Mouse (Mus musculus) limb, embryonic 10.5 days (tissue): ENCODE measurements around the gene Mthfd1. TPM values are rescaled to one million over a fixed set of nuclear protein-coding genes. Genes with fewer than 3 reads are reported as not detected.

Experiments
- DNase-seq: peaks from one replicate; pipeline ENCODE4 v3.0.0-alpha.2; 2017; ENCODE audit warnings: low spot score
- H3K27ac ChIP-seq: fragments of 300-500 bp; sonication (generic); 2 replicates; pipeline ENCODE4 v1.5.1; 2016; ENCODE audit warnings: mild to moderate bottlenecking
- H3K27me3 ChIP-seq: fragments of 300-500 bp; sonication (generic); 2 replicates; pipeline ENCODE4 v1.6.1; 2016; ENCODE audit warnings: low read depth, mild to moderate bottlenecking; ENCODE audit not compliant: poor library complexity, severe bottlenecking
- H3K36me3 ChIP-seq: fragments of 300-500 bp; sonication (generic); 2 replicates; pipeline ENCODE4 v1.6.1; 2016; ENCODE audit warnings: mild to moderate bottlenecking, moderate library complexity
- H3K4me1 ChIP-seq: fragments of 300-500 bp; sonication (generic); 2 replicates; pipeline ENCODE4 v1.6.1; 2016
- H3K4me3 ChIP-seq: fragments of 300-500 bp; sonication (generic); 2 replicates; pipeline ENCODE4 v1.5.1; 2016; ENCODE audit warnings: mild to moderate bottlenecking, moderate library complexity
- H3K9me3 ChIP-seq: fragments of 300-500 bp; sonication (generic); replicated peaks from 2 replicates; pipeline ENCODE4 v1.6.1; 2016; ENCODE audit warnings: mild to moderate bottlenecking
- WGBS: fragments of 180-500 bp; shearing (Covaris S2); methylation state at CpG from one replicate; pipeline ENCODE4 v1.1.7; 2016; 5-methylcytosine and 5-hydroxymethylcytosine counted together
- polyA plus RNA-seq: library from polyadenylated mRNA; unstranded; fragments of >200 nt; fragmentation: Nextera tagmentation; extraction: Ambion mirVana; gene quantifications from 2 replicates; pipeline ENCODE4 v1.2.1, GENCODE M21; 2016

The Mthfd1 gene
- polyA plus RNA-seq, 1 experiment from 2014 or later = 100 TPM

- Histone ChIP-seq H3K27me3 (no peaks in the 10 kb centered on the region), H3K4me3 (no peak overlapping the region), H3K36me3 (peaks cover 89% of the 10 kb centered on the region), H3K27ac (no peak overlapping the region), H3K9me3 (no peaks in the 10 kb centered on the region), H3K4me1 (no peaks in the 10 kb centered on the region)
- WGBS = 92% methylated on average over 2 of the region's 2 CpGs
- no peak for DNase-seq
Observed at GRCm38 (mm10) chr12:76290271-76290670, 35.2 kb downstream of the Mthfd1 start.

GRCm38 (mm10) chr12:76293192-76293591 is 38.1 kb downstream of the Mthfd1 start:
- H3K4me1 ChIP-seq = no peaks in the 10 kb centered on the region
- 65% methylated on average over 7 of the region's 7 CpGs for WGBS
- peaks cover 97% of the 10 kb centered on the region for H3K36me3 ChIP-seq

DNA sequence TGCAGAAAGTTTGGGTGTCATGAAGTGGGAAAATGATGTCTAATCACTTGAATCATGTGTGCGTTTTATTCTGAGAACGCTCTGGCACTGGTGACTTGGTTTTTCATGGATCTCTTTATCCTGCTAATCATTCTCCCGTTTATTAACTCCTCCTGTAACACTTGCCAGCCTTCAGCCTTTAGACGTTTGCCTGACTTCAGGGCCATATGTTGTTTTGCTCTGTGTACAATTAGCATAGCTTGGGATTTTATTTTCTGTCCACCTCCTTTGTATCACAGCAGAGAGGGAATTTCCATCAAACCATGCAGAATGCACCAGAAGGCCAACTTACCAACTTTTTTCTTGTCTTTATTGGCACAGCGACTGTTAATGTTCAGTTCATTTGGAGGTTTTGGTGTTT is 42.7 kb downstream of the Mthfd1 start:
- Histone ChIP-seq H3K9me3 (no peaks in the 10 kb centered on the region), H3K36me3 (peaks cover 99% of the 10 kb centered on the region), H3K27ac (no peak overlapping the region), H3K27me3 (no peaks in the 10 kb centered on the region), H3K4me1 (no peaks in the 10 kb centered on the region), H3K4me3 (no peak overlapping the region)
- WGBS = 88% methylated on average over 5 of the region's 5 CpGs
- DNase-seq = no peak

More at GRCm38 (mm10) chr12:76293192-76293591, 38.1 kb downstream of the Mthfd1 start:
- H3K9me3 ChIP-seq = no peaks in the 10 kb centered on the region
- no peaks in the 10 kb centered on the region for H3K27me3 ChIP-seq
- no peak overlapping the region for H3K4me3 ChIP-seq
- DNase-seq = peak; percentile 80
- no peak overlapping the region for H3K27ac ChIP-seq

DNA sequence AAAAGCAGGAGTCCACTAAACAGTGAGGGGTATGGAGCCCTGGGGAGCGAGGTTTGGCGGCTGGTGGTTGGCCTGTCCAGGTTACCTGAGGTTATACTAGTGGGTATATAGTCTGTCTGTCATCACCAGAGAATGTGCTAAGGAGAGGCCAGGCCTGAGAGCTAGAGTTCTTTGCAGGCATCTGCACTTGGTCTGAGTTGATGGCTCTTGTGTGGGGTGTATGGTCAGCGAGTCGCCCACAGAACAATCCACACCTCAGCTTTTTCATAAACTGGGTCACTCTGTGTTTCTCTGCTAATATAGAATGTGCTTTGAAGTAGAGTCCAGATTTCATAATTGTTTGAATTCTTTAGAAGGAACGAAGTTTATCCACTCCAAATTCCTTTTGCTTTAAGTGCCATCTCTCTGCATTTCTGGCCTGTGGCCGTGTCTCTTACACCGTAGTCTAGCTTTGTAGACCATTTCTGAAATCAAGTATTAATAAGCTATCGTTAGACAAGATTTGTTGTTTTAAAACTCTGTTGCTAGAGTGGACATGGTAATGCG is 44.3 kb downstream of the Mthfd1 start:
- peaks cover 99% of the 10 kb centered on the region for H3K36me3 ChIP-seq
- DNase-seq = no peak

DNA sequence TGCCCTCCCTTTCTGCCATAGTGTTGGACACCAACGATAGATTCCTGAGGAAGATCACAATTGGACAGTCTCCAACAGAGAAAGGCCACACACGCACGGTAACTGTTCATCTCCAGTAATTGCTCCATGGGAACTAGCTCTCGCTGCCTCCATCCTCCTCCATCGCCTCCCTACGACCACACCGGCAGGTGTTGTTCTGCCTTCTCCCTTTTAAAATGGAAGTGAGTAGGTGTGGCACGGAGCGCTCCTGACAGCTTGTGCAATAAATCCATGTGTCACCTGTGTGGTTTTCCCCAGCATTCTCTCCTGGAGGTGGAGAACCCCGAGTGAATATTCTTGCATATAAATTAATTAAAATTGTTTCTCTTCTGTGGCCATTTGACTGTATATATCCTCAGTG is 45.3 kb downstream of the Mthfd1 start:
- no peaks in the 10 kb centered on the region for H3K9me3 ChIP-seq
- H3K27ac ChIP-seq = no peak overlapping the region
- no peaks in the 10 kb centered on the region for H3K27me3 ChIP-seq
- peaks cover 99% of the 10 kb centered on the region for H3K36me3 ChIP-seq
- 95% methylated on average over 10 of the region's 10 CpGs for WGBS
- H3K4me1 ChIP-seq = no peaks in the 10 kb centered on the region
- DNase-seq = no peak
- no peak overlapping the region for H3K4me3 ChIP-seq

More for the DNA sequence above, 44.3 kb downstream of the Mthfd1 start:
- H3K4me1 ChIP-seq = no peaks in the 10 kb centered on the region
- WGBS = 95% methylated on average over 9 of the region's 9 CpGs
- H3K9me3 ChIP-seq = no peaks in the 10 kb centered on the region
- H3K27ac ChIP-seq = no peak overlapping the region
- no peak overlapping the region for H3K4me3 ChIP-seq
- no peaks in the 10 kb centered on the region for H3K27me3 ChIP-seq

GRCm38 (mm10) chr12:76303474-76303873 is 48.4 kb downstream of the Mthfd1 start:
- WGBS = 96% methylated on average over 11 of the region's 11 CpGs
- H3K36me3 ChIP-seq = peaks cover 95% of the 10 kb centered on the region
- no peak overlapping the region for H3K27ac ChIP-seq
- peaks cover 21% of the 10 kb centered on the region for H3K4me1 ChIP-seq
- no peak for DNase-seq
- no peaks in the 10 kb centered on the region for H3K9me3 ChIP-seq
- H3K27me3 ChIP-seq = no peaks in the 10 kb centered on the region
- no peak overlapping the region for H3K4me3 ChIP-seq

DNA sequence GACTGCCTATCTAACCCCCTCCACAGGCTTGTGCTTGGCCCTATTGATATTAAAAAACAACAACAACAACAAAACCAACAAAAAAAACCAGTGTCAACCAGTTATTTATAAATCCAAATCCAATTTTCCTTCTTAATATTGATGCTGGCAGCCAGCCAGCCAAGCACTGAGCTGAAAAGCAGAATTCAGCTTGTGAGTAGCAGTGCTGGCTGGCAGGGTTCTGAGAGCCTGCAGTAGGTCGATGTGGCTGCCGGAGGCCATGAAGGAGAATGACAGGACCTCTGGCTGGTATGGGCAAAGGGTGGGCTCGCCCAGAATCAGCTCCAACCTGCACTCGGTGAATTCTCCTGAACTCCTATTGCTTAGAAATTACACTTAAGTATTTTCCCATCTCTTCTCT is 49.1 kb downstream of the Mthfd1 start:
- WGBS = 96% methylated on average over 4 of the region's 4 CpGs

GRCm38 (mm10) chr12:76305107-76305506 is 50.0 kb downstream of the Mthfd1 start:
- no peaks in the 10 kb centered on the region for H3K9me3 ChIP-seq
- no peak for DNase-seq
- 93% methylated on average over 8 of the region's 8 CpGs for WGBS
- H3K36me3 ChIP-seq = peaks cover 90% of the 10 kb centered on the region
- H3K4me1 ChIP-seq = peaks cover 24% of the 10 kb centered on the region
- no peak overlapping the region for H3K27ac ChIP-seq
- H3K4me3 ChIP-seq = no peak overlapping the region
- H3K27me3 ChIP-seq = no peaks in the 10 kb centered on the region

More for the DNA sequence above, 49.1 kb downstream of the Mthfd1 start:
- Histone ChIP-seq H3K9me3 (no peaks in the 10 kb centered on the region), H3K27ac (no peak overlapping the region), H3K27me3 (no peaks in the 10 kb centered on the region), H3K4me1 (peaks cover 22% of the 10 kb centered on the region), H3K36me3 (peaks cover 95% of the 10 kb centered on the region), H3K4me3 (no peak overlapping the region)
- no peak for DNase-seq

DNA sequence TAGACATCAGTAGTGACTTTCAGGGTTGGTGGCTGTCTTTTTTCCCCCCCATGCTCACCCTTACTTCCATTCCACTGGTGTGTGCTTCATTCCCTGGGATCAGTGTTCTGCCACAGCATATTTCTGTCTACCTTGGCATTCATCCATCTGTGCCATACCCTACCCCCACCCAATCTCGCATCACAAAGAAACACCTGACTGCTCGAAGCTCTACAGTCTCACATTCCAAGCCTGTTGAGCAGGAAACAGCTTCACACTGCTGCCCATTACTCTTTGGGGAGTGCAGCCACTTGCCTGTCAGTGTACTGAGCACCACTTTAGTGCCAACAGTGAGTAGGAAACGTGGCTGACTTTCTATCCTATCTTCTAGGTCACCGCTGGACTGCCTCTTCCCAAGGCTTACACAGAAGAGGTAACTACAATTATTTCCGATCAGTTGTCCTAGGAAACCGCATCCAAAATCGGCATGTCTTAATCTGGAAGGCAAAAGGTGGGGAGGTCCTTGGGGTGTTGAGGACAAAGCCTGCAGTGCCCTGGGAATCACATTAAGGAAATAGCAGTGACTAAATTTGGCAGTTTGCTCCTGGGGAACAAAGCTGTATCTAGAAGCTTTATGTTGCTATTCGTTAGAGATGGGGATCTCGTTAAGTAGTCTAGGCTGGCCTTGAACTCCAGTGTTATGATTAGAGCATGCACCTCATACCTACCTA is 51.9 kb downstream of the Mthfd1 start:
- Histone ChIP-seq H3K4me3 (no peak overlapping the region), H3K36me3 (peaks cover 90% of the 10 kb centered on the region), H3K27ac (0 out of 2 replicates have a peak overlapping the region, but pooled peaks have one; percentile 53), H3K9me3 (no peaks in the 10 kb centered on the region), H3K4me1 (peaks cover 28% of the 10 kb centered on the region), H3K27me3 (no peaks in the 10 kb centered on the region)
- 86% methylated on average over 9 of the region's 9 CpGs for WGBS
- DNase-seq = no peak

GRCm38 (mm10) chr12:76307964-76308363 is 52.9 kb downstream of the Mthfd1 start:
- DNase-seq = no peak
- Histone ChIP-seq H3K4me3 (no peak overlapping the region), H3K27ac (peak overlapping the region; percentile 53; the same call in 1 of the 2 replicates), H3K36me3 (peaks cover 89% of the 10 kb centered on the region), H3K27me3 (no peaks in the 10 kb centered on the region), H3K4me1 (peaks cover 28% of the 10 kb centered on the region), H3K9me3 (no peaks in the 10 kb centered on the region)
- 61% methylated on average over 9 of the region's 9 CpGs for whole genome bisulfite sequencing

DNA sequence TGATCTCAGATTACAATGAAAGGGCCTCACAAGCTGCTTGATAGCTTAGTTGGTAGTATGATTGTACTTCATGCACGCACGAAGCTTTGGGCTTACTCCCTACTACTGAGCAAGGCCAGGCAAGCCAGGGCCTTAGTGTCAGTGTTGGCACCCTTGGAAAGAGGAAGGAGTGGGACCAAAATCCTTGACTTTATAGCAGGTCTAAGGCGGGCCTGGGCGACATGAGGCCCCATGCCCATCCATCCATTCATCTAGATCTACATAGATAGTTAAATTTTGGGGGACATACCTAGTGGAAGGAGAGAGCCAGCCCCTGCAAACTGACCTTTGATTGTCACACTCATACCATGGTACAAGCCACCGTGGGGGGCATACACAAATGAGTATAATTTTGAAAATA is 53.3 kb downstream of the Mthfd1 start:
- Histone ChIP-seq H3K27ac (peak overlapping the region; percentile 67; the same call in 1 of the 2 replicates), H3K9me3 (no peaks in the 10 kb centered on the region), H3K4me1 (peaks cover 28% of the 10 kb centered on the region), H3K4me3 (no peak overlapping the region), H3K36me3 (peaks cover 89% of the 10 kb centered on the region), H3K27me3 (no peaks in the 10 kb centered on the region)
- DNase-seq = no peak
- WGBS = 89% methylated on average over 5 of the region's 5 CpGs

- no peak for DNase-seq
- H3K4me1 ChIP-seq = peaks cover 28% of the 10 kb centered on the region
- peaks cover 84% of the 10 kb centered on the region for H3K36me3 ChIP-seq
- H3K9me3 ChIP-seq = no peaks in the 10 kb centered on the region
- H3K4me3 ChIP-seq = no peak overlapping the region
- H3K27me3 ChIP-seq = no peaks in the 10 kb centered on the region
- H3K27ac ChIP-seq = 0 out of 2 replicates have a peak overlapping the region, but pooled peaks have one; percentile 8
- 82% methylated on average over 6 of the region's 6 CpGs for WGBS
Observed at GRCm38 (mm10) chr12:76310007-76310406, 54.9 kb downstream of the Mthfd1 start.

GRCm38 (mm10) chr12:76310633-76311032 is 55.5 kb downstream of the Mthfd1 start:
- H3K27ac ChIP-seq = 0 out of 2 replicates have a peak overlapping the region, but pooled peaks have one; percentile 8
- DNase-seq = no peak
- 78% methylated on average over 6 of the region's 6 CpGs for WGBS
- peaks cover 28% of the 10 kb centered on the region for H3K4me1 ChIP-seq
- no peak overlapping the region for H3K4me3 ChIP-seq
- H3K36me3 ChIP-seq = peaks cover 84% of the 10 kb centered on the region
- no peaks in the 10 kb centered on the region for H3K27me3 ChIP-seq
- H3K9me3 ChIP-seq = no peaks in the 10 kb centered on the region
